Mouse (Mus musculus): Measurements from ENCODE around the gene Ccnq.

- TF ChIP-seq GATA1 (IDR thresholded peaks at IDR 0.05; ENCODE audit: low read length) (no peak), TAL1 (IDR thresholded peaks at IDR 0.05; ENCODE audit: low read length) (no peak)
Observed at GRCm38 (mm10) chr11:78786013-78786431, 34.5 kb upstream of the Ccnq start.
